Mouse (Mus musculus) heart, embryonic 14.5 days (tissue): Measurements from ENCODE around the gene AI464131. TPM values are rescaled to one million over a fixed set of nuclear protein-coding genes. Genes with fewer than 3 reads are reported as not detected.

ENCODE experiments used
- ATAC-seq: fragments of 200-750 bp; cut with Nextera tagmentation; 2 replicates; pipeline ENCODE4 v1.8.0; 2017; ENCODE audit warnings: low read depth, moderate TSS enrichment; ENCODE audit not compliant: insufficient number of reproducible peaks, insufficient read depth, low FRiP score
- H3K27ac ChIP-seq, 2 experiments: fragments of 200-500 bp in 1 of 2; fragments of 300-500 bp in 1 of 2; sonication (generic) in 1 of 2; replicated peaks in 1 of 2; 2 replicates each; pipeline ENCODE4 v1.5.1; 2012 to 2014; ENCODE audit warnings: low read depth in 2 of 2, low read length in 2 of 2, control low read depth in 1 of 2, mild to moderate bottlenecking in 1 of 2, mixed read lengths in 1 of 2; ENCODE audit not compliant: control insufficient read depth in 1 of 2, insufficient read depth in 1 of 2
- H3K27me3 ChIP-seq: fragments of 300-500 bp; sonication (generic); 2 replicates; pipeline ENCODE4 v1.6.1; 2014; ENCODE audit warnings: mild to moderate bottlenecking, low read length, control low read depth; ENCODE audit not compliant: control insufficient read depth, insufficient read depth
- H3K36me3 ChIP-seq: fragments of 300-500 bp; sonication (generic); 2 replicates; pipeline ENCODE4 v1.6.1; 2014; ENCODE audit warnings: mild to moderate bottlenecking, control low read depth, low read length, mixed read lengths; ENCODE audit not compliant: control insufficient read depth, insufficient read depth
- H3K4me1 ChIP-seq, 2 experiments: fragments of 200-500 bp in 1 of 2; fragments of 300-500 bp in 1 of 2; sonication (generic) in 1 of 2; 2 replicates each; pipeline ENCODE4 v1.6.1; 2012 to 2014; ENCODE audit warnings: low read length in 2 of 2, control low read depth in 1 of 2, mixed read lengths in 1 of 2; ENCODE audit not compliant: control insufficient read depth in 2 of 2, insufficient read depth in 2 of 2
- H3K4me2 ChIP-seq: fragments of 300-500 bp; sonication (generic); 2 replicates; pipeline ENCODE4 v1.6.1; 2014; ENCODE audit warnings: mild to moderate bottlenecking, low read length
- H3K4me3 ChIP-seq, 2 experiments: fragments of 200-500 bp in 1 of 2; fragments of 300-500 bp in 1 of 2; sonication (generic) in 1 of 2; 2 replicates each; pipeline ENCODE4 v1.5.1; 2012 to 2014; ENCODE audit warnings: low read length in 2 of 2, mild to moderate bottlenecking in 2 of 2, control low read depth in 1 of 2, low read depth in 1 of 2, moderate library complexity in 1 of 2; ENCODE audit not compliant: control insufficient read depth in 1 of 2, insufficient read depth in 1 of 2
- H3K9ac ChIP-seq: fragments of 300-500 bp; sonication (generic); 2 replicates; pipeline ENCODE4 v1.6.1; 2014; ENCODE audit warnings: mild to moderate bottlenecking, low read length
- H3K9me3 ChIP-seq: fragments of 300-500 bp; sonication (generic); 2 replicates; pipeline ENCODE4 v1.6.1; 2016; ENCODE audit warnings: low read length, control low read depth; ENCODE audit not compliant: control insufficient read depth
- WGBS: fragments of 180-500 bp; shearing (Covaris S2); extraction: QIAGEN DNeasy Blood & Tissue Kit; methylation state at CpG from one replicate; pipeline ENCODE4 v1.1.7; 2014; 5-methylcytosine and 5-hydroxymethylcytosine counted together
- polyA plus RNA-seq: library from polyadenylated mRNA; unstranded; fragments of >200 nt; fragmentation: Nextera tagmentation; extraction: Ambion mirVana; gene quantifications from 2 replicates; pipeline ENCODE4 v1.2.1, GENCODE M21; 2014

Gene AI464131
- polyA plus RNA-seq, 1 experiment from 2014 or later: 2.8 TPM

- H3K4me2 ChIP-seq: no peak overlapping the region
- no peak overlapping the region for H3K4me3 ChIP-seq
- H3K9me3 ChIP-seq: no peaks in the 10 kb centered on the region
- H3K36me3 ChIP-seq: no peaks in the 10 kb centered on the region
- H3K27ac ChIP-seq: 0 out of 4 replicates have a peak overlapping the region, but pooled peaks of 1 of the 2 experiments have one; percentile 9
- H3K4me1 ChIP-seq: 0 out of 4 replicates have a peak, but pooled peaks cover 0 to 3% of the 10 kb centered on the region in 2 experiments
- H3K27me3 ChIP-seq: no peaks in the 10 kb centered on the region
- H3K9ac ChIP-seq: no peak overlapping the region
- no peak for ATAC-seq
- WGBS: 47% methylated on average over 5 of the region's 5 CpGs
Measured at GRCm38 (mm10) chr4:41470684-41471383, 32.0 kb downstream of the AI464131 start.

- WGBS: 56% methylated on average over 7 of the region's 7 CpGs
- Histone ChIP-seq H3K9me3 (no peaks in the 10 kb centered on the region), H3K4me2 (no peak overlapping the region), H3K27me3 (no peaks in the 10 kb centered on the region), H3K36me3 (no peaks in the 10 kb centered on the region), H3K9ac (no peak overlapping the region), H3K4me1 (0 out of 4 replicates have a peak, but pooled peaks cover 0 to 3% of the 10 kb centered on the region in 2 experiments), H3K27ac (no peak overlapping the region), H3K4me3 (no peak overlapping the region)
- ATAC-seq: no peak
Measured at GRCm38 (mm10) chr4:41470051-41470683, 32.7 kb downstream of the AI464131 start.

- WGBS: 78% methylated on average over 10 of the region's 10 CpGs
- no peaks in the 10 kb centered on the region for H3K27me3 ChIP-seq
- no peak for ATAC-seq
- H3K9me3 ChIP-seq: no peaks in the 10 kb centered on the region
- no peak overlapping the region for H3K27ac ChIP-seq
- H3K4me3 ChIP-seq: no peak overlapping the region
- no peaks in the 10 kb centered on the region for H3K36me3 ChIP-seq
- H3K9ac ChIP-seq: no peak overlapping the region
- peaks cover 0 to 3% of the 10 kb centered on the region in 2 experiments; a peak in 1 of 4 replicates for H3K4me1 ChIP-seq
- H3K4me2 ChIP-seq: no peak overlapping the region
Measured at GRCm38 (mm10) chr4:41469199-41469598, 33.7 kb downstream of the AI464131 start.

GRCm38 (mm10) chr4:41468396-41469080 lies 34.3 kb downstream of the AI464131 start:
- Histone ChIP-seq H3K9ac (no peak overlapping the region), H3K4me1 (peaks cover 2 to 9% of the 10 kb centered on the region in 2 experiments; a peak in 3 of 4 replicates), H3K27ac (no peak overlapping the region), H3K9me3 (no peaks in the 10 kb centered on the region), H3K36me3 (no peaks in the 10 kb centered on the region), H3K4me2 (no peak overlapping the region), H3K27me3 (no peaks in the 10 kb centered on the region), H3K4me3 (no peak overlapping the region)
- WGBS: 52% methylated on average over 17 of the region's 17 CpGs
- ATAC-seq: no peak

GRCm38 (mm10) chr4:41465287-41465665 lies 37.6 kb downstream of the AI464131 start:
- Histone ChIP-seq H3K36me3 (no peaks in the 10 kb centered on the region), H3K4me2 (peak overlapping the region; percentile 67), H3K27ac (peak overlapping the region in 1 of 2 experiments; percentile 31; a peak in 1 of 4 replicates), H3K4me3 (peak overlapping the region; percentile 66 to 85), H3K9me3 (no peaks in the 10 kb centered on the region), H3K4me1 (peaks cover 2 to 14% of the 10 kb centered on the region in 2 experiments; a peak in 3 of 4 replicates), H3K9ac (peak overlapping the region; percentile 79), H3K27me3 (no peaks in the 10 kb centered on the region)
- 4% methylated on average over 17 of the region's 17 CpGs for WGBS
- ATAC-seq: no peak

- Histone ChIP-seq H3K9me3 (no peaks in the 10 kb centered on the region), H3K4me3 (peak within 1 kb of the TSS; percentile 66 to 85), H3K9ac (peak within 1 kb of the TSS; percentile 82), H3K36me3 (no peaks in the 10 kb centered on the region), H3K27me3 (no peaks in the 10 kb centered on the region), H3K27ac (peak within 1 kb of the TSS; percentile 31 to 35; a peak in 2 of 4 replicates), H3K4me1 (peaks cover 2 to 14% of the 10 kb centered on the region in 2 experiments; a peak in 3 of 4 replicates), H3K4me2 (peak within 1 kb of the TSS; percentile 80)
- peak; percentile 99 for ATAC-seq
- under 1% methylated on average over 70 of the region's 70 CpGs for WGBS
Measured at GRCm38 (mm10) chr4:41464345-41465286, 38.3 kb downstream of the AI464131 start, which contains the start of the genes Kif24 and Nudt2. TSS of gene Kif24 (minus strand) at chr4:41464887. TSS of gene Nudt2 (plus strand) at chr4:41465151.
